Mouse (Mus musculus): ENCODE results near the gene Rab12.
A peak's percentile ranks its signal among the peaks of the same experiment; 100 is the strongest.

The Rab12 gene

DNA sequence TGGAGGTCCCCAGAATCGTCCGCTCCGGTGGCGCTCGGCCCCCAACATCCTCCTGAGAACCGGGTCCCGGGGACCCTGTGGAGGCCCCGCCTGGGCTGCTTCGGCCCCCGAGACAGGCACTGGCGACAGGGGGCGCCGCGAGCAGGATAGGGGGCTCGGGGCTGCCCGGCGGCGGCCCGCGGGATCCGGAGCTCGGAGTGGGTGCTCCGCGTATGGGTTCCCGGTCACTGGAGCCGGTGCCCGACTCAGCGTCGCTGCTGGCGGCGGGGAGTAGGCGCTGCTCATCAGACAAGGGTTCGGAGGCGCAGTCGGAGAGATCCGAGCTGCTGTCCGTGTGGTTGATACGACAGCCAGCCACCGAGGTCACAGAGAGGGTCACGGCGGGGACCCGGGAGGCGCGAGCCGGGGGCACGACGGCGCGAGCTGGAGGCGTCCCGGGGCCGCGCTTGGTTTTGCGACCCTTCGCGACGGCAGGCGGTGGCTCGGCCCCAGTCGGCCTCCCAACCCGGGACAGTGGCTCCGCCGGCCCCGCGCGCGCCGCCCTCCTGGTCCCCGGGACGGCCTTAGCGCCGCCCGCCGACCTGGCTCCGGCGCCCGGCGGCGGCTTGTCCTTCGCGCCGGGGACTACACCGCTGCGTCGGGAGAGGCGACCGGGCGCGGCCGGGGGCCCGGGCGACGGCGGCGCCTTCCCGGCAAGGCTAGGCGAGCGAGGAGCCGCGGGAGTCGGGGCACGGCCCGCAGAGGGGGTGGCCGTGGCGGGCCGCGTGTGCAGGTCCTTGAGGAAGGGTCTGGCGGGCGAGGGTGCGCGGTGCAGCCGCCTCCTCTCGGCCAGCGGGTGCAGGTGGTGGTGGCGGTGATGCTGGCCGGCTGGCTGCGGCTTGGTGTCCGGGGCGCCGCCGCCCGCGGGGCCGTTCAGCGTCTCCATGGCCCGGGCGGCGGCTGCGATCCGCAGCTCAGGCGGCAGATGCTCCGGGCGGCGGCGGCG is 70.8 kb downstream of the Rab12 start:
- DNase-seq (ENCODE audit: low spot score in 2 of 2) = peak; percentile 8 to 46

DNA sequence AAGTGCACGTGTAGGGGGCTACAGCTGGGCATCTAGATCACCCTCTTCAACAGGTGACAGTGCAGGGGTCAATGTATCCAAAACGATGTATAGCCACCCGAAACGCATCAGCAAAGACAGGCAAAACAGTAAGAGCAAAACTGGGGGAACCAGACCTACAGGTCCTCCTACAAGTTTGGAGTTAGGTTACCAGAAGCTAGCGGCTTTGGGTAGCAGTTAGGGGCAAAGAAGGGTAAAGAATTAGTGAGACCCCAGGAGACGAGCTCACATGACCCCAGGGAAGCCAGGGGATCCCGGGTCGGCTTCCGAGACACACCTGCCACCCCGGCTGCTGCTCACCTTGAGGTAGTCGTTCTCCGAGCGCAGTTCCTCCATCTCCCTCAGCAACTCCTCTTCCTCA is 71.6 kb downstream of the Rab12 start:
- no peak for DNase-seq (ENCODE audit: low spot score in 2 of 2)

DNA sequence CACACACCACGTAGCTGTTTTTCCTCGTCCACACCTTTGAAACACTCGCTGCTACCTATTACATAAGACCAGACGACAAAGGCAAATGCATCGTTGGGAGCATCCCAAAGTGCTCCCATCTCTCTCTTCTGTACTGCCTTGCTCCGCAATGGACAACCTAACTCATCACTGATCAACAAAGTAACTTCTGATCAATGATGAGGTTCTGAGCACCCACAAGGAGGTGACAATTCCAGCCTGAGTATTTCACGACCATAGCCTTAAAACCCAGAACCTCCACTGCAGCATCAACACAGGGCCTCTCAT is 72.6 kb downstream of the Rab12 start:
- DNase-seq (ENCODE audit: low spot score in 2 of 2) = no peak

DNA sequence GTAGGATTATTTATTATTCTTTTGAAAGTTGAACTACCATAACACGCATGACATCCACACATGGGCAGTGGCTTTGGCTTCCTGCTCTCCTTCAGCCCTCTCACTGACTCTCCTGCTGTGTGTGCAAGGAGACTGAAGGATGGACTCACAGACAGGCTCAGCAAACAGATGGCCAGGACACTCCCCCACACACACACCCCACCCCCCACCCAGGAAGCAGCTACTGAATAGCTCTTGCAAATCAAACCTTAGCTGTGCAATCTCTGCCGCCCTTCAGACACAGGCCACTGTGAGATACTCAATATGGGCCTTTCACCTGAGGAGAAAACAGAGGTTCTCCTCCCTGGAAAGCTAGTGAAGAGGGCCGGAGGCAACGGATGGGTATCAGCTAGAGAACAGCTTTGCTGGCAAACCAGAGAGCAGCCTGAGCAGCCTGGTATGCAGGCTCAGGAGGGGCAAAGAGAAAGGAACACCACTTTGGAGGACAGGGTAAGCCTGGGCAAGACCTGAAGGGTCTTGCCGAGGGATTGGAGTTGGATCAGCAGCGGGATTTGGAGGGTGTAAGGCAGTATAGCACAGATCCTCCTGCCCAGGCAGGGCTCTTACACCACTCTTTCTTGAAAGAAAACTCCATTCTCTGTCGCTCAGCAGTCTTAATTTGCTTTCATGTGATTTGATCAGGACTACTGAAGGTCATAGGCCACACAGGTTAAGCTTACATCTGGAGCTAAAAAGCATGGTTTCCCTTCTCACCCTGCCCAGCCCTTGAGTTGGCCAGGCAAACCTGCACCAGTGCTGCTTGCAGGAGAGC is 73.1 kb downstream of the Rab12 start:
- DNase-seq (ENCODE audit: low spot score in 2 of 2) = no peak

All from thymus, postnatal 10 days (tissue).